Mouse (Mus musculus) embryonic facial prominence, embryonic 12.5 days (tissue): Measurements from ENCODE around the gene Ascl5. TPM values are rescaled to one million over a fixed set of nuclear protein-coding genes. Genes with fewer than 3 reads are reported as not detected.

ENCODE experiments used
- ATAC-seq: fragments of 200-750 bp; cut with Nextera tagmentation; 2 replicates; pipeline ENCODE4 v1.8.0; 2017; ENCODE audit not compliant: insufficient number of reproducible peaks, insufficient read depth, low FRiP score, low TSS enrichment
- H3K27ac ChIP-seq: fragments of 300-500 bp; sonication (generic); 2 replicates; pipeline ENCODE4 v1.5.1; 2016; ENCODE audit warnings: mild to moderate bottlenecking
- H3K27me3 ChIP-seq: fragments of 300-500 bp; sonication (generic); 2 replicates; pipeline ENCODE4 v1.6.1; 2016; ENCODE audit warnings: mild to moderate bottlenecking, moderate library complexity
- H3K36me3 ChIP-seq: fragments of 300-500 bp; sonication (generic); 2 replicates; pipeline ENCODE4 v1.6.1; 2016; ENCODE audit warnings: mild to moderate bottlenecking
- H3K4me1 ChIP-seq: fragments of 300-500 bp; sonication (generic); 2 replicates; pipeline ENCODE4 v1.6.1; 2016
- H3K4me2 ChIP-seq: fragments of 300-500 bp; sonication (generic); replicated peaks from 2 replicates; pipeline ENCODE4 v1.6.1; 2016; ENCODE audit warnings: mild to moderate bottlenecking, moderate library complexity
- H3K4me3 ChIP-seq: fragments of 300-500 bp; sonication (generic); 2 replicates; pipeline ENCODE4 v1.5.1; 2016; ENCODE audit warnings: mild to moderate bottlenecking
- H3K9ac ChIP-seq: fragments of 300-500 bp; sonication (generic); 2 replicates; pipeline ENCODE4 v1.6.1; 2016; ENCODE audit warnings: mild to moderate bottlenecking, moderate library complexity
- H3K9me3 ChIP-seq: fragments of 300-500 bp; sonication (generic); 2 replicates; pipeline ENCODE4 v1.6.1; 2016; ENCODE audit warnings: mild to moderate bottlenecking, moderate library complexity
- WGBS: fragments of 180-500 bp; shearing (Covaris S2); methylation state at CpG from one replicate; pipeline ENCODE4 v1.1.7; 2016; 5-methylcytosine and 5-hydroxymethylcytosine counted together
- polyA plus RNA-seq: library from polyadenylated mRNA; unstranded; fragments of >200 nt; fragmentation: Nextera tagmentation; extraction: Ambion mirVana; gene quantifications from 2 replicates; pipeline ENCODE4 v1.2.1, GENCODE M21; 2016

Gene Ascl5
- polyA plus RNA-seq = 0.42 TPM in 1 of 2 replicates, not detected in the other

DNA sequence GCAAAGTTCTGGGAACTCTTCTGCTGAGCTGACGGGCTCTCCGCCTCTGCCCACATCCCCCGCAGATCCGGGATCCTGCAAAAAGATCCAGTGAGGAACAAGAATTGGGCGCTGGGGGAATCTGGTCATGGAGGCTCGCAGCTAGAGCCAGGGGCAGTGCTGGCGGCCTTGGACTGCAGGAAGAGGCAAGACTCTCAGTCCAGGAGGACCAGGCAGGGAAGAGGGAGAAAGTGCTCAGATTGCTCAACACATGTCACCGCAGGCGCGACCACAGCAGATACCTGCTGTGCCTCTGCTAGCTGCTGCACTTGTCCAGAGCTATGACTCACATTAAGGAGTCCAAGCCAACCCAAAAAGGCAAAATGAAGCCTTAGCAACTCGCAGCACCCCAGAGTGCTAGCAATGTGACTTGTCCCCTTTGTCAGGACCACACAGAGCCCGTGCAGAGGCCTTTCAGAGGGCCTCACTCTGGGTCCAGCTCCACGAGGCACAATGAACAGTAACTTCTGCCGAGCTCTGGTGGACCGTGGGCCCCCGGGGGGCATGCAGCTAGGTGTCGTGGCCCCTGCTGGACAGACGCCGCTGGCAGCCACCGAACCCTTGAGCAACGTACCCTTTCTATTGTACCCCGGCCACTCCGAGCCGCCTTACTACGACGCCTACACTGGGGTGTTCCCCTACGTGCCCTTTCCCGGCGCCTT is at the start of gene Ascl5:
TSS of gene Ascl5 (plus strand) at position 493 of the 701 bp plus-strand sequence.
- no peak within 1 kb of the TSS for H3K27ac ChIP-seq
- peak within 1 kb of the TSS; percentile 57 for H3K4me2 ChIP-seq
- no peak for ATAC-seq
- no peaks in the 10 kb centered on the region for H3K9me3 ChIP-seq
- H3K36me3 ChIP-seq = no peaks in the 10 kb centered on the region
- 20% methylated on average over 29 of the region's 29 CpGs for WGBS
- H3K27me3 ChIP-seq = peaks cover 45% of the 10 kb centered on the region
- H3K4me1 ChIP-seq = peaks cover 8% of the 10 kb centered on the region
- peak within 1 kb of the TSS; percentile 20; the same call in 1 of the 2 replicates for H3K9ac ChIP-seq
- peak within 1 kb of the TSS; percentile 30 for H3K4me3 ChIP-seq

DNA sequence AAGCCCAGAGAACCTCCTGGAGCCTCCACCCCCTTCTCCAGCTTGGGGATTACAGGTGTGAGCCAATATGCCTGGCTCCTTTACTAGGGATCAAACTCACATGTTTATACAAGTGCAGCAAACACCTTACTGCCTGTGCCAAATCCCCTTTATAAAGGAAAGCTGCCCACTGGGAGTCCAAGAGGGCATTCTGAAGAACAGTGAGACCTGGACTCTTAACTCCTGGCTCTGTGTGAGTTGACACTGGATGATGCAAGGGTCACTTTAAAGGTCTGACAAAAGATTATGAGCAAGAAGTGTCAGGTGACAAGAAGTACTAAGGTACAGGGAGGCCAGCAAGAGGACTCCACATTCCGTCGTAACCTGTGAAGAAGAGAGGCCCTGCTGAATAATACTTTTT is 49.2 kb upstream of the Ascl5 start:
- no peak overlapping the region for H3K4me3 ChIP-seq
- H3K27me3 ChIP-seq = peaks cover 8% of the 10 kb centered on the region
- H3K9ac ChIP-seq = no peak overlapping the region
- ATAC-seq = no peak
- H3K9me3 ChIP-seq = no peaks in the 10 kb centered on the region
- no peak overlapping the region for H3K4me2 ChIP-seq
- H3K36me3 ChIP-seq = no peaks in the 10 kb centered on the region
- H3K27ac ChIP-seq = no peak overlapping the region
- WGBS = 85% methylated on average over 2 of the region's 2 CpGs
- no peaks in the 10 kb centered on the region for H3K4me1 ChIP-seq

DNA sequence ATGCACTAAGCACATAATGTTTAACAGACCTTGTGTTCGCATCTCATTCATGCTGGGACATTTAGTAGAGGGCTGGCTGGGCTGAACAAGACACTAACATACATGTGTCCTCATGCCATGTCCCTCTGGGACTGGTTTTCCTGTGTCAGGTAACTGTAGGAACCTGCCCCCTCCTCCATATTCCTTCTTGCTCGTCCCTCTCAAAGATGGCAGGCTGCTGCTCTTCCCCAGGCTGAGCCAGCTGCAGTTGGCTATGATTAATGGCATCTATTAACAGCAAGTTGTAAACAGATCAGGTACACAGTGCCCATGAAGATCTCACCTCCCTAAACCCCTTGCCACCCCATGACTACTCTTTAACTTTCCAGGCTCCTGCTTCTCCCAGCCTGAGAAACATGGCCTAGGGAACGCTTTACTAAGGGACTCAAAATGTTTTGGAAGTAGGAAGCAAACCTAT is 44.3 kb upstream of the Ascl5 start, which contains the start of gene Igfn1:
TSS of gene Igfn1 (minus strand) at position 51 of the 457 bp plus-strand sequence.
- H3K27ac ChIP-seq = no peak within 1 kb of the TSS
- 78% methylated on average over 3 of the region's 3 CpGs for WGBS
- H3K36me3 ChIP-seq = no peaks in the 10 kb centered on the region
- no peak within 1 kb of the TSS for H3K9ac ChIP-seq
- H3K27me3 ChIP-seq = peaks cover 20% of the 10 kb centered on the region
- peak within 1 kb of the TSS; percentile 40; the same call in 1 of the 2 replicates for H3K4me3 ChIP-seq
- H3K4me2 ChIP-seq = peak within 1 kb of the TSS; percentile 73
- no peaks in the 10 kb centered on the region for H3K9me3 ChIP-seq
- no peak for ATAC-seq
- 0 out of 2 replicates have a peak, but pooled peaks cover 7% of the 10 kb centered on the region for H3K4me1 ChIP-seq

DNA sequence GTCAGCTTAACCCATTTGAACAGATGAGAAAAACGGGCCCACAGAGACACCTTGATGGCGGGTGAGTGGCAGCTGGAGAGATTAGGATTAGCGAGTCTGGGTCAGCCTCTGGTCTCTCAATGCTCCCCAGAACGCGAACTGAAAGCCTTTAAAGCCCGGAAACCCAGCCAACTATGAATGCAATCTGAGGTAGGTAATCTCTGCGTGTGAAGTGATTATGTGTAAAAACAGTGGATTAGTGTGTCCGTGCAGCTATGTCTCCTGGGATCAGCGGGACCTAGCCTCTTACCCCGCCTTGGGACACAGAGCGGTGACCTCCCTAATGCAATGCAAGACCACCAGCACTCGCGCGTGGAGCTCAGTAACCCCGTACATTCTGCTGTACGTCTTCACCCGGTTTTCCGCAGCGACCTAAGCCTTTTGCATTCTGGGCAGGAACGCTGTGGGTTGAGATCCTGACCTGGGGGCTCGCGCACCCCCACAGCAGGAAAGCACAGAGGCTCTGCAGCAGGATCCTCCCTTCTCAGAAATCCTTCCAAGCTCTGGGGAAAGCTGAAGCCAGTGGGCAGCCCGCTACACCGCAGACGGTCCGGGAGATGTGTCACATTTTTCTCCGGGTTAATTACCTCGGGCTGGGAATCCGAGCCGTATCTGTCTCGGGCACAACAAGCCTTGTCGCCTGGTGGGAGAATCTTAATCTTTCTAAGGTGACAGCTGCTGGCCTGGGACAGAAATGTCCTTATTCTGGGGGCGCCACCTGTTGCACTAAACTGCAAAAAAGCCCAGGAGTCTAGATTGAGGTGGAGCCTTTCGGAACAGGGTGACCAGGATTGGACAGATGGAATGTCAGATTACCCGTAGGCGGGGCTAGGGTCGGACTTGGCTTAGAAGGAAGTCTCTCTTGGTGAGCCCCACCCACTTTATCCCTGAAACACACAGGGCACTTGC is 43.1 kb upstream of the Ascl5 start, which contains the start of gene Tmem9:
TSS of gene Tmem9 (plus strand) at position 940 of the 948 bp plus-strand sequence.
- 0 out of 2 replicates have a peak, but pooled peaks cover 7% of the 10 kb centered on the region for H3K4me1 ChIP-seq
- 0 out of 2 replicates have a peak within 1 kb of the TSS, but pooled peaks have one; percentile 3 for H3K9ac ChIP-seq
- ATAC-seq = peak; percentile 83
- H3K27me3 ChIP-seq = peaks cover 20% of the 10 kb centered on the region
- WGBS = 2% methylated on average over 37 of the region's 37 CpGs
- H3K4me3 ChIP-seq = peak within 1 kb of the TSS; percentile 40
- H3K4me2 ChIP-seq = peak within 1 kb of the TSS; percentile 73
- H3K9me3 ChIP-seq = no peaks in the 10 kb centered on the region
- no peaks in the 10 kb centered on the region for H3K36me3 ChIP-seq
- no peak within 1 kb of the TSS for H3K27ac ChIP-seq

DNA sequence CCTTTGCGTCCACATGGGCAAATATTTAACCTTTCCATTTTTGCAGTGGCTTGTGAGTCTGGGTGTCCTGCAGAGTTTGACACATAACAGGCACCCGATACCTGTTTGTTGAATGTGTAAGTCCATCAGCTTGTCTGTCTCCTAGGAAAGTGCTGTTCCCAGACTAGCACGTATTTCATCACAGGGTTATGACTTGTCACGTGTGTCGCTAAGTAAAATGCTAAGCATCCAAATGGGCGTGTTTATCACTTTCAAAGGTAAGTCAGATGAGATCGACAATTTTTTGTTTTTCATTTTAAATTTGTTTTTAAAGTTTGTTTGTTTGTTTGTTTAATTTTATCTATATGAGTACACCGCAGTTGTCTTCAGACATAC is 42.5 kb upstream of the Ascl5 start:
- Histone ChIP-seq H3K27me3 (peaks cover 20% of the 10 kb centered on the region), H3K4me3 (peak overlapping the region; percentile 40), H3K4me1 (0 out of 2 replicates have a peak, but pooled peaks cover 7% of the 10 kb centered on the region), H3K4me2 (peak overlapping the region; percentile 73), H3K9ac (no peak overlapping the region), H3K9me3 (no peaks in the 10 kb centered on the region), H3K27ac (no peak overlapping the region), H3K36me3 (no peaks in the 10 kb centered on the region)
- 22% methylated on average over 8 of the region's 8 CpGs for WGBS
- ATAC-seq = no peak

DNA sequence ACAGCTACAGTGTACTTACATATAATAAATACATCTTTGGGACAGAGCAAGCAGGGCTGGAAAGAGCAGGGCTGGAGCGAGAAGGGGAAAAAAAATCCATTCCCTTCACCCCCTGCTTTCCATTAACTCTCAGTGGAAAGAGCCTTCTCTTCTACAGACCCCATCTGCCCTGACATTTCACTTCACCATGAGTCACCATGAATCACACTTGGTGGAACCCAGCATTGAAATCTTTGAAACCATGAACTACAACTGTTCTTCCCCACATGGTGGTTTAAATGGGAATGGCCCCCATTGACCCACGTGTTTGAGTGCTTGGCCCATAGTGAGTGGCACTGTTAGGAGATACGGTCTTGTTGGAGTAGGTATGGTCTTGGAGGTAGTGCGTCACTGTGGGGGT is 40.4 kb upstream of the Ascl5 start:
- no peak overlapping the region for H3K4me3 ChIP-seq
- H3K9ac ChIP-seq = no peak overlapping the region
- H3K27me3 ChIP-seq = peaks cover 20% of the 10 kb centered on the region
- H3K36me3 ChIP-seq = no peaks in the 10 kb centered on the region
- ATAC-seq = no peak
- H3K9me3 ChIP-seq = no peaks in the 10 kb centered on the region
- 0 out of 2 replicates have a peak, but pooled peaks cover 7% of the 10 kb centered on the region for H3K4me1 ChIP-seq
- H3K4me2 ChIP-seq = no peak overlapping the region
- WGBS = 85% methylated on average over 4 of the region's 4 CpGs
- H3K27ac ChIP-seq = no peak overlapping the region

DNA sequence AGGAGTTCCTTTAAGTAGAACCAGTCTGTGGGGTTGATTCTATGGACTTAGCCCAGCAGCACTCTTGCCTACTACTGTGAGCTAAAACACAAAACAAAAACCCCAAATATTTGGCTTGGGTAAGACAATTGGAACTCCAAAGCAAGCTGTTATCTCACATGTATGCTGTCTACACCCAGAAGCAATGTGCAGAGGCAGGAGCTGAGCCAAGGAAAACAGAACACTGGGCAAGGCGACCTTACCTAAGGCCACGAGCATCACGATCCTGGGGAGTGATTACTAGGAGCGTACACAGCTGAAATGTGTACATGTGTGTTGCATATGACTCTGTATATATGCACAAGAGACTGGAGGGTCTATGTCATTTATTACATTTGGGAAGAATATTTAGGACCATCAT is 37.1 kb upstream of the Ascl5 start:
- 81% methylated on average over 4 of the region's 4 CpGs for WGBS
- H3K9ac ChIP-seq = no peak overlapping the region
- ATAC-seq = no peak
- H3K4me1 ChIP-seq = peaks cover 4% of the 10 kb centered on the region
- H3K4me3 ChIP-seq = no peak overlapping the region
- no peak overlapping the region for H3K4me2 ChIP-seq
- H3K9me3 ChIP-seq = no peaks in the 10 kb centered on the region
- no peak overlapping the region for H3K27ac ChIP-seq
- no peaks in the 10 kb centered on the region for H3K27me3 ChIP-seq
- no peaks in the 10 kb centered on the region for H3K36me3 ChIP-seq

DNA sequence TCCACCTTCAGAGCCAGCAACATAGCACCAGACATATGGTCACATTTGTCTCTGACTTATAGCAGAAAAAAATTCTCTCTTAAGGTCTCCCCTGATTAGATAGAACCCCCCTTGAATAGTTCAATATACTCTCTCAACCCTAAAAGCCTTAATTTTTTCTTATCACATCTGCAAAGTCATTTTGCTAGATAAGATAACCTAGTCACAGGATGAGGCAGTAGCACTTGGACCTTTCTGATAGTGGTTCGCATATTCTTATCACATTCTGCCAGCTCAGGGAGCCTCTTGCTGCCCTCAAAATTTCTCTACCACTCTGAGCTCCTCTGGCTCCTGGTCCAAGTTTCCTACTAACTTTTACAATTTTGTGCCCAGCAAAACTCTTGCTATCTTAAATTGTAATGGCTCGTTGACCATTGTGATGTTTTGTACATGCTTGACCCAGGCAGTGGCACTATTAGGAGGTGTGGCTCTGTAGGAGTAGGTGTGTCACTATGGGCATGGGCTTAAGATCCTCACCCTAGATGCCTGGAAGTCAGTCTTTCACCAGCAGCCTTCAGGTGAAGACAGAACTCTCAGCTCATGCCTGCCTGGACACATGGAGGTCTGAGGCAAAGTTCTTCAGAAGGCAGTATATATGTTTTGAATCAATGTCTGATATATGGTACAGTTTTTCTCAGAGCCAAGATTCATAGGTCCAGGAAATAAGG is 35.7 kb upstream of the Ascl5 start:
- Histone ChIP-seq H3K9me3 (no peaks in the 10 kb centered on the region), H3K4me3 (no peak overlapping the region), H3K27ac (no peak overlapping the region), H3K36me3 (peaks cover 4% of the 10 kb centered on the region; the same call in 1 of the 2 replicates), H3K4me2 (no peak overlapping the region), H3K9ac (no peak overlapping the region), H3K27me3 (no peaks in the 10 kb centered on the region), H3K4me1 (peaks cover 14% of the 10 kb centered on the region)
- WGBS = 89% methylated on average over 2 of the region's 2 CpGs
- ATAC-seq = no peak

DNA sequence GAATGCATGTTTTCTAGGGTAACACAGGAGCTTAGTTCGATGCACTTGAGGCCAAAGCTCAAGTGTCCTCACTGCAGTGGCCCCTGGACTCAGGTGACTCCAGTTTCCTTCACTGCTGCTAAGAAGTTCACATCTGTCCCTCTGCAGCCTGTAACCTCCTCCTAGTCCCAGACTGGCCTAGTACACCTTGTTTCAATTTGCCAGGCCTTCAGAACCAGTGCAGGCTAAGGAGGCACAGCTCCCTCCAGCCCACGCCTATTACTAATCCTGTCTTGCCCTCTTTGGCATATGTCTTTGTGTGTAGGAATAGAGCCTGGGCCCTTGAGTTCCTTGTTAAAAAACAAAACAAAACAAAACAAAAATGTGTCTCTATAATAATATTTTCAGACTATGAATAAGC is 33.3 kb upstream of the Ascl5 start:
- Histone ChIP-seq H3K36me3 (peaks cover 25% of the 10 kb centered on the region), H3K9me3 (no peaks in the 10 kb centered on the region), H3K27ac (peak overlapping the region; percentile 61; the same call in 1 of the 2 replicates), H3K4me2 (no peak overlapping the region; the same call in 1 of the 2 replicates), H3K4me1 (peaks cover 14% of the 10 kb centered on the region), H3K9ac (no peak overlapping the region), H3K27me3 (no peaks in the 10 kb centered on the region), H3K4me3 (no peak overlapping the region)
- 39% methylated on average over 2 of the region's 2 CpGs for WGBS
- ATAC-seq = peak; percentile 53; the same call in 1 of the 2 replicates

DNA sequence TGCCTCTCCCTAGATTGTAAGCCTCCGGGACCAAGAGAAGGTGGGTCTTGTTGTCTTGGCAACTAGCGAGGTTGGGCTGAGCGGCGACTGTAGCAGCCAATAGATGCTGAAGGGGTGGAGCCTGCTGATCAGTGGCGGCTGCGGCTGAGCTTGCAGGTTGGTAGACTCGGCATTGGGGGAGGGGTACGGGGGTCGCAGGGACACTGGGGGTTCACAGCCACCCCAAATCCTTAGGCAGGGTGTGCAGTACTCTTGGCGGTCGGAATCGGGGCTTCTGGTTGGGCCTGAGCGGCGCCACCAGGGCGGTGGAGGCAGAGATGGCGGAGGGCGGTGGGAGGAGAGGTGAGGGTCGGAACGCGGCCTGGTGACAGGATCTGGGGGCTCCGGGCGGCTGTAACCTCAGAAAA is 32.7 kb upstream of the Ascl5 start:
- under 1% methylated on average over 22 of the region's 22 CpGs for WGBS
- Histone ChIP-seq H3K9ac (peak overlapping the region; percentile 85), H3K27me3 (no peaks in the 10 kb centered on the region), H3K4me2 (peak overlapping the region; percentile 75), H3K27ac (peak overlapping the region; percentile 89), H3K36me3 (peaks cover 31% of the 10 kb centered on the region), H3K9me3 (no peaks in the 10 kb centered on the region), H3K4me3 (peak overlapping the region; percentile 76), H3K4me1 (peaks cover 14% of the 10 kb centered on the region)
- ATAC-seq = peak; percentile 98
